Mouse (Mus musculus) limb, embryonic 12.5 days (tissue): ENCODE data around the gene Camkmt. TPM values are rescaled to one million over a fixed set of nuclear protein-coding genes. Genes with fewer than 3 reads are reported as not detected.

Experiments used
- ATAC-seq: fragments of 200-750 bp; cut with Nextera tagmentation; 2 replicates; pipeline ENCODE4 v1.8.0; 2017; ENCODE audit warnings: low read depth, moderate TSS enrichment; ENCODE audit not compliant: insufficient number of reproducible peaks, insufficient read depth, low FRiP score, low TSS enrichment
- H3K27ac ChIP-seq: fragments of 300-500 bp; sonication (generic); 2 replicates; pipeline ENCODE4 v1.5.1; 2016; ENCODE audit warnings: mild to moderate bottlenecking, moderate library complexity
- H3K27me3 ChIP-seq: fragments of 300-500 bp; sonication (generic); 2 replicates; pipeline ENCODE4 v1.6.1; 2016; ENCODE audit warnings: mild to moderate bottlenecking, moderate library complexity
- H3K36me3 ChIP-seq: fragments of 300-500 bp; sonication (generic); 2 replicates; pipeline ENCODE4 v1.6.1; 2016; ENCODE audit warnings: mild to moderate bottlenecking, moderate library complexity
- H3K4me1 ChIP-seq: fragments of 300-500 bp; sonication (generic); replicated peaks from 2 replicates; pipeline ENCODE4 v1.6.1; 2016
- H3K4me2 ChIP-seq: fragments of 300-500 bp; sonication (generic); 2 replicates; pipeline ENCODE4 v1.6.1; 2016; ENCODE audit warnings: mild to moderate bottlenecking, moderate library complexity
- H3K4me3 ChIP-seq: fragments of 300-500 bp; sonication (generic); replicated peaks from 2 replicates; pipeline ENCODE4 v1.5.1; 2016; ENCODE audit warnings: mild to moderate bottlenecking
- H3K9ac ChIP-seq: fragments of 300-500 bp; sonication (generic); replicated peaks from 2 replicates; pipeline ENCODE4 v1.6.1; 2016; ENCODE audit warnings: mild to moderate bottlenecking, moderate library complexity
- H3K9me3 ChIP-seq: fragments of 300-500 bp; sonication (generic); 2 replicates; pipeline ENCODE4 v1.6.1; 2016; ENCODE audit warnings: mild to moderate bottlenecking, moderate library complexity
- WGBS: fragments of 180-500 bp; shearing (Covaris S2); methylation state at CpG from one replicate; pipeline ENCODE4 v1.1.7; 2016; 5-methylcytosine and 5-hydroxymethylcytosine counted together
- polyA plus RNA-seq: library from polyadenylated mRNA; unstranded; fragments of >200 nt; fragmentation: Nextera tagmentation; extraction: Ambion mirVana; gene quantifications from 2 replicates; pipeline ENCODE4 v1.2.1, GENCODE M21; 2016

Camkmt gene
- polyA plus RNA-seq, 1 experiment from 2014 or later = 14.3 TPM

DNA sequence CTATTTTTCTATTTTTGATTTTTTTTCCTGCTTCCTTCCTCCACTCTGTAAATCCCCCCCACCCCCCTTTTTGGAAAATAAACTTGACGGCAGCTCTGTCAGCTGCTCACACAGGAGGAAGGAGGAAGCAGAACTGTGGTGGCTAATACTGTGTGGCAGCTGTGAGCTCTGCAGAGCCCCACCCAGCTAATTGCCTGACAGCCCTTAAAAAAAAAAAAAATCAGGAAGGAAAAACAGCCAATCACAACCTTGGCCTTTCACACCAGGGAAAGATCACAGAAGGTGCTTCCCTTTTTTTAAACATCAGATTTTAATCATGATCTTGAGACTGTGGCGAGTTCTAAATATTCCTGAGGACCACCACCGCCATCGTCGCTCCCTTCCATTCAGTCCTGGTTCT lies 305.1 kb downstream of the Camkmt start:
- 35% methylated on average over 5 of the region's 5 CpGs for WGBS
- H3K27ac ChIP-seq = no peak overlapping the region
- no peak overlapping the region for H3K9ac ChIP-seq
- ATAC-seq = no peak
- H3K9me3 ChIP-seq = no peaks in the 10 kb centered on the region
- no peaks in the 10 kb centered on the region for H3K36me3 ChIP-seq
- no peak overlapping the region for H3K4me3 ChIP-seq
- no peaks in the 10 kb centered on the region for H3K27me3 ChIP-seq
- peak overlapping the region; percentile 30; the same call in 1 of the 2 replicates for H3K4me2 ChIP-seq
- peaks cover 10% of the 10 kb centered on the region; the same call in 1 of the 2 replicates for H3K4me1 ChIP-seq

DNA sequence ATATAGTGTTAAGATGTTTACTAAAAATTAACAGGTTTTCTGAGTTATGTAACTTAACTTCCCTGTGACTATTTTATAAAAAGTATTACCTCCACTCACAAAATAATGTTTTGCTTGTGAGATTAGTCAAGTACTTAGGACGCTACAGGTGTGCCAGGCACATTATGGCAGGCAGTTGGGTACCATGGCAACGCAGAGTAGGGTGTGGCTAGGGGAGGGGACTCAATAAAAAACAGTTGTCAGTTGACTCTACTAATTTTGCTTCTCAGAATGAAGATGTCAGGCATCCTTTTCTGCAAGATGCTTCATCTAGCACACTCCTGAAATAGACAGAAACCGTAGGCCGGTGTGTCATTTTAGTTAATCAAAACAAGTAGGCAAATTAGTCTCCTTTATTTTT lies 310.4 kb downstream of the Camkmt start:
- Histone ChIP-seq H3K36me3 (no peaks in the 10 kb centered on the region), H3K9me3 (no peaks in the 10 kb centered on the region), H3K4me1 (peaks cover 8% of the 10 kb centered on the region; the same call in 1 of the 2 replicates), H3K27ac (no peak overlapping the region), H3K27me3 (no peaks in the 10 kb centered on the region), H3K9ac (no peak overlapping the region), H3K4me3 (no peak overlapping the region), H3K4me2 (no peak overlapping the region)
- no peak for ATAC-seq
- WGBS = 63% methylated on average over 4 of the region's 4 CpGs

DNA sequence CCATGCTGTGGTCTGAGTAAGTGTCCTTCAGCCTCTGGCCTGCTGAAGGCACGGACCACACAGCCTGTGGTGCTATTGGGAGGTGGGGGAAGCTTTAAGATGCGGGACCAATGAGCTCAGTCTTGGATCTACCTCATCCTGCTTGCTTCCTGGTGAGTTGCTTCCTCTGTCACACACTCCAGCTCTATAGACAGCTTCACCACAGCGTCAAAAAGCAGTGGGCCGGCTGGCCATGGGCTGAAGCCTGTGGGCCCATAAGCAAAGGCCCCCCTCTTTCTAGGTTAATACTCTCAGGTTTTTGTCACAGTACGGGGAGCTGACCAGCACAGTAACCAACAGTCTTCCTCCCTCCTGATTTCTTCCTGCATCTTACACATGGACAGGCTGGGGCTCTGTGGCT lies 314.8 kb downstream of the Camkmt start:
- 81% methylated on average over 5 of the region's 5 CpGs for WGBS
- Histone ChIP-seq H3K4me1 (no peaks in the 10 kb centered on the region), H3K27ac (no peak overlapping the region), H3K9ac (no peak overlapping the region), H3K4me2 (no peak overlapping the region), H3K36me3 (no peaks in the 10 kb centered on the region), H3K4me3 (no peak overlapping the region), H3K9me3 (no peaks in the 10 kb centered on the region), H3K27me3 (no peaks in the 10 kb centered on the region)
- ATAC-seq = no peak

DNA sequence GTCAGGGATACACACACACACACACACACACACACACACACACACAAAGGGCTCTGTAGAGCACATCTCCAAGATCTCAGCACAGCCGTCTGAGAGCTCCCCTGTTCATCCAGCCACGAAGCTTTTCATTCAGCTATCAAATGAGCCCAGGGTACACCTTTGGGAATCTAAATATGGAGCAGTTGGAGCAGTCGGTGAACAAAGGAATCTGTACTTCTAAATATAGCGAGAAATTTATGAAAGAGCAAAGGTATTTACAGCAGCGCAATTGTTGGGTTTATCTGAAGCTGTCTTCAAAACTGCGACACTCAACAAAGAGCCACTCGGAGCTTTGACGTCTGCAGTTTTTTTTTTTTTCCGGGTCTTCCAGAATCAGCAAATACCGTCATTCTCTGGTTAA lies 315.8 kb downstream of the Camkmt start:
- Histone ChIP-seq H3K27me3 (no peaks in the 10 kb centered on the region), H3K9me3 (no peaks in the 10 kb centered on the region), H3K4me2 (no peak overlapping the region), H3K27ac (no peak overlapping the region), H3K4me1 (no peaks in the 10 kb centered on the region), H3K36me3 (no peaks in the 10 kb centered on the region), H3K4me3 (no peak overlapping the region), H3K9ac (no peak overlapping the region)
- no peak for ATAC-seq
- 93% methylated on average over 10 of the region's 10 CpGs for WGBS

DNA sequence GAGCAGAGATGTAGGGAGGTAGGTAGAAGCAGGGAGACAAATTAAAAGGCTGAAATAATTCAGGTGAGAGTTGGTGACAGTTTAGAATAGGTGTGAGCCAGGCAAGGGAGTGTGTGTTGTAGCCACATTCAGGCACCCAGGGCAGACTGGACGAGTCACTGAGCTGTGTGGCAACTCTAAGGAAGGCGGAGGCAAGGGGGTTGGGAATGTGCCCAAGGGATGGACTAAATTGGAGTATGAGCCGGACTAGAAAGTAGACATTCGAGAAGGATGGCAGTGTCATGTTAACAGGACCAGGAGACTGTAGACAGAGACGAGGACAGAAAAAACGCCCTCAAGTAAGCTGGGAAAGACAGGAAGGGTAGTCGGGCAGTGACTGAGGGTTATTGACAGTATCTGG lies 338.5 kb downstream of the Camkmt start:
- H3K4me2 ChIP-seq = no peak overlapping the region
- no peak overlapping the region for H3K4me3 ChIP-seq
- WGBS = 80% methylated on average over 7 of the region's 7 CpGs
- H3K4me1 ChIP-seq = no peaks in the 10 kb centered on the region
- no peaks in the 10 kb centered on the region for H3K36me3 ChIP-seq
- H3K27me3 ChIP-seq = no peaks in the 10 kb centered on the region
- H3K9me3 ChIP-seq = no peaks in the 10 kb centered on the region
- no peak overlapping the region for H3K9ac ChIP-seq
- no peak overlapping the region for H3K27ac ChIP-seq
- no peak for ATAC-seq

DNA sequence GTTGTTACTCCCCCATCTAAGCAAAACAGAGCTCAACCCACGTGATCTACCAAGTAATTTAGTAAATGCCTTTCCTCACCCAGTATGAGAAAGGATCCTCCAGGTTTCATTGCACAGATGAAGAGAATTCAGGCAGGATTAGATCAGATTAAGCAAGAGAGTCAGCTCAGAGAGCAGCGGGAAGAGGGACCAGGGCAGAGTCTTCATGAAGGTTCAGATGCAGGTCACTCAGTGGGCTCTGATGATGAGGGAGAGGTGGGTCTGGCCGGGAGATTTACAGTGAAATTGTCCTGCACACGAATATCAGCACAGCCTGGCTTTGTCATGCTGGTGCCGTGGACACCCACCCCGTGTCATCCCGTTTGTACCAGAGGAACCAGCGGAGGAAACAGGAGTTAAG lies 342.6 kb downstream of the Camkmt start:
- Histone ChIP-seq H3K36me3 (no peaks in the 10 kb centered on the region), H3K9me3 (no peaks in the 10 kb centered on the region), H3K4me2 (no peak overlapping the region), H3K27ac (no peak overlapping the region), H3K4me3 (no peak overlapping the region), H3K9ac (no peak overlapping the region), H3K27me3 (no peaks in the 10 kb centered on the region), H3K4me1 (no peaks in the 10 kb centered on the region)
- WGBS = 70% methylated on average over 8 of the region's 8 CpGs
- ATAC-seq = no peak

DNA sequence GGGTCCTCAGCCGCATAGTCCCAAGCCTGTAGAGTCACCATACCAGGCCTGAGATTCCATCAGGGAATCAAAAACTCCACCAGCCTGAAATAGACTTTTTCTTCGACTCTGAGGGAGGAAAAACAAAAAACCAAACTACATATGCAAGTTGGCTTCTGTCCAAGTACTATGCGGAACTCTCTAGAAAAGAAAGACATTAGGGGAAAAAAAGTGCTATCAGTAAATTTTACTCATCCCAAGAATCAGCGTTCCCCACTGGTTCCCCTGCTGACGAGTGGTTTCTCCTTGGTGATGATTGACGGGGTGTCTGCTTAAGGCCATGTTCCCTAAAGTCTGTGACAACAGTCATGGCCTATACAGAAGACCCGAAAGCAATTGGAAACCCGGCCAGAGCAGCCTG lies 352.7 kb downstream of the Camkmt start:
- Histone ChIP-seq H3K4me2 (no peak overlapping the region), H3K36me3 (no peaks in the 10 kb centered on the region), H3K4me3 (no peak overlapping the region), H3K4me1 (no peaks in the 10 kb centered on the region), H3K9me3 (no peaks in the 10 kb centered on the region), H3K27me3 (peaks cover 3% of the 10 kb centered on the region; the same call in 1 of the 2 replicates), H3K9ac (no peak overlapping the region), H3K27ac (no peak overlapping the region)
- ATAC-seq = no peak
- WGBS = 85% methylated on average over 8 of the region's 8 CpGs

DNA sequence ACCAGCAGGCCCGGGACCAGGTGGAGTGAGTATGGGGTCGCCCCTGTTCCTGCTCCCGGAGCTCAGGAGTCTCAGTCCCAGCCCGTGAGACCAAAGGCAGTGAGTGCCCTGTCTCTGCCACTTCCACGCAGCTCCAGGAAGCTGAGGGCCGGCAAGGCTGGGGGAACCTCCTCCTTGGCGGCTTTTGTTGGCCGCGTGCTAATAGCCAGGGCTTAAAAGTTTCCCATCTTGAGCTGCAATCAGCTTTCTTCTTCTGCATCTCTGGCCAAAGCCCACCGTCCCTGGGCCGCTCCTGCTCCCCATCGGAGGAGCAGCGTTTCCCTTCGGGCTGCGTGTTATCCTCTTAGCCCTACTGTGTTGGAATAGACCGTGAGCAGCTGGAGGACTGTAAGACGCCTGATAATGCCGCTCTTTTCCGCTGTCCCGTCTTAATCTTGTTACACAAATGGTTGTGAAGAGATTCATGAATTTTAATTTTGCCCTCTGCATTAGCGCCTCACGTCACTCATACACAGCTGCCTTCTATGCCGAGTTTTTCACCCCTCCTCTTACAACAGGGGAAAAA lies 364.1 kb downstream of the Camkmt start:
- WGBS = 3% methylated on average over 23 of the region's 23 CpGs
- Histone ChIP-seq H3K4me1 (peaks cover 5% of the 10 kb centered on the region; the same call in 1 of the 2 replicates), H3K27me3 (peaks cover 85% of the 10 kb centered on the region), H3K9me3 (no peaks in the 10 kb centered on the region), H3K27ac (no peak overlapping the region), H3K4me3 (peak overlapping the region; percentile 23), H3K36me3 (no peaks in the 10 kb centered on the region), H3K9ac (no peak overlapping the region), H3K4me2 (peak overlapping the region; percentile 47)
- no peak; the same call in 1 of the 2 replicates for ATAC-seq

DNA sequence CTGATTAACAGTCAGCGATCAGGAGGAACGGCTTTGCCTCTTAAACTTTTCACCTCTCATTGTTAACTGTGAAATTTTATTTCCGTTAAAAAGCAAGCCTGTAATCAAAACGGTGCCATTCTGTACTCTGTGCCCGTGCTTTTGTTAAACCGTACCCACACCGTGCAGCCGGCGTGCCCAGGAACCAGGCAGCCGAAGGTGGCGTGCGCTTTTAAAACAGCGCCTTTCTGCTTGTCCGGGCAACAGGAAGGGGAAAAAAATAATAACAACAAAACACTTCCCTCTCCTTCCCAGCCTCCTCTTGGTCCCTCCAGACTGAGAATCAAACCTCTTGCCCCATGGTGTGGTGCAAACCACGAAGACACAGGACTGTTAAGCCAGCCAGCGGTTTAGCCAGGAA lies 364.7 kb downstream of the Camkmt start:
- no peak overlapping the region for H3K27ac ChIP-seq
- H3K27me3 ChIP-seq = peaks cover 87% of the 10 kb centered on the region
- no peak for ATAC-seq
- no peak overlapping the region for H3K9ac ChIP-seq
- no peaks in the 10 kb centered on the region for H3K36me3 ChIP-seq
- peak overlapping the region; percentile 47 for H3K4me2 ChIP-seq
- peak overlapping the region; percentile 23 for H3K4me3 ChIP-seq
- H3K4me1 ChIP-seq = peaks cover 5% of the 10 kb centered on the region; the same call in 1 of the 2 replicates
- no peaks in the 10 kb centered on the region for H3K9me3 ChIP-seq
- under 1% methylated on average over 16 of the region's 16 CpGs for WGBS

DNA sequence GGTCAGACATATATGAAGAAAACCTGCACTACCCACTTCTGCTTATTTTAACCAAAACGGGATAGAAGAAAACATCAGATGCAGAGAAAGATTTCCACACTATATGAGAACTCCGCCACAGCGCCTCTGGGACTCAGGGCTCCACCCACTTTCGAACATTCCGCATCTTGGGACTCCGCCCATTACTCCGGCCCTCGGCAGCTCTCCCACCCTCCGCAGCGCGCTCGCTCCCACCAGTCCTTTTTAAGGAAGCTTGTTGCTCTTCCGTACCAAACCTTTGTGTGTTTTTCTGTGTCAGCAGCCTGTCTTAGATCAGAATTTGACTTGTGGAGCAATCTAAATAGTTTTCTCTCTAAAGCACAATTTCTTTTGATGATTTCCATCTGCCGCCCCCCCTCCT lies 367.7 kb downstream of the Camkmt start:
- peaks cover 91% of the 10 kb centered on the region for H3K27me3 ChIP-seq
- 0 out of 2 replicates have a peak overlapping the region, but pooled peaks have one; percentile 17 for H3K4me2 ChIP-seq
- H3K27ac ChIP-seq = no peak overlapping the region
- H3K36me3 ChIP-seq = no peaks in the 10 kb centered on the region
- no peak overlapping the region for H3K4me3 ChIP-seq
- H3K9ac ChIP-seq = no peak overlapping the region
- no peaks in the 10 kb centered on the region for H3K9me3 ChIP-seq
- no peak for ATAC-seq
- WGBS = 3% methylated on average over 14 of the region's 14 CpGs
- H3K4me1 ChIP-seq = peaks cover 12% of the 10 kb centered on the region; the same call in 1 of the 2 replicates

DNA sequence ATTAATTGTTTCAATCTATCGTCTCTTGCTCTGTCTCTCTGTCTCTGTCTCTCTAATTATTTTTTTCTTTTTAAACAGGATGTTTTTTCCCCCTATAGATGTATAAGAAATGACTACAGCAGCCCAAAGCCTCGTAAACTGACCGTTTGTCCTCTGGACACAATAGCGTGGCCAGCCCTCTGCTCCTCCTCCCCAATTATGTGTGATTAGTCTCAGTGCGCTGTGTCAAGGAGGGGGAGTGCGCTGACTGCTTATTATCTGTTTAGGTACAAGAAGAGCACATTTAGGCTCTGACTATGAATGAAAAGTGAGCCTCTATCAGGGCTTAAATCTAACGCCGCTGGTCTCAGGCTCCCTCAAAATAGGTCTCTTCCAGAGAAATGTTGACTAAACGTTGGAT lies 368.2 kb downstream of the Camkmt start:
- peaks cover 91% of the 10 kb centered on the region for H3K27me3 ChIP-seq
- no peak overlapping the region for H3K9ac ChIP-seq
- no peaks in the 10 kb centered on the region for H3K9me3 ChIP-seq
- WGBS = 6% methylated on average over 9 of the region's 9 CpGs
- H3K27ac ChIP-seq = no peak overlapping the region
- H3K4me1 ChIP-seq = peaks cover 16% of the 10 kb centered on the region; the same call in 1 of the 2 replicates
- H3K4me3 ChIP-seq = no peak overlapping the region
- no peak for ATAC-seq
- H3K4me2 ChIP-seq = no peak overlapping the region
- no peaks in the 10 kb centered on the region for H3K36me3 ChIP-seq

DNA sequence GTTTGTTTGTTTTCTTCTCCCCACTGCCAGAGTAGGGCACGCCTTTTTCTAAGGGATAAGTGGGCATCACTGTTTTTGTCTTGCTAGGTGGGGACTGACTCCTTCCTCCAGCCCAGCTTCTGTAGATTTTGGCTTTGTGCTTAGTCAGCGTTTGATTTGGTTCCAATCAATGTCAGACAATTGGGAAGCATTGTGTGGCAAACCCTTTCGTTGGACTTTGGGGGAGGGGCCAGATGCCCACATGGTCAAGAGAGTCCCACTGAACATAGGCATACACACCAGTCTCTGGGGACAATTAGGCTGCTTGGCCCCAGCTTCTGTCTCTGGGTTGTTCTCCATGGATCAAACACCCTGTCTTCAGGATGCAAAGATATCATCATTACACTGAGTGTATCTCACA lies 371.2 kb downstream of the Camkmt start:
- Histone ChIP-seq H3K9ac (no peak overlapping the region), H3K36me3 (no peaks in the 10 kb centered on the region), H3K9me3 (no peaks in the 10 kb centered on the region), H3K4me3 (no peak overlapping the region), H3K27me3 (peaks cover 91% of the 10 kb centered on the region), H3K4me2 (no peak overlapping the region), H3K4me1 (peaks cover 29% of the 10 kb centered on the region), H3K27ac (no peak overlapping the region)
- 38% methylated on average over 3 of the region's 3 CpGs for WGBS
- ATAC-seq = no peak
